Mouse (Mus musculus) bone marrow macrophage, adult 2 months (primary cell): Measurements from ENCODE around the gene Slc29a1.

Experiments
- CTCF ChIP-seq: IDR thresholded peaks from 2 replicates; pipeline ENCODE4 v1.5.1; 2012; ENCODE audit warnings: low read depth, mild to moderate bottlenecking, low read length, moderate library complexity
- POLR2A ChIP-seq: IDR thresholded peaks from 2 replicates; pipeline ENCODE4 v1.6.1; 2012; ENCODE audit warnings: mild to moderate bottlenecking, low read depth, low read length, borderline replicate concordance

DNA sequence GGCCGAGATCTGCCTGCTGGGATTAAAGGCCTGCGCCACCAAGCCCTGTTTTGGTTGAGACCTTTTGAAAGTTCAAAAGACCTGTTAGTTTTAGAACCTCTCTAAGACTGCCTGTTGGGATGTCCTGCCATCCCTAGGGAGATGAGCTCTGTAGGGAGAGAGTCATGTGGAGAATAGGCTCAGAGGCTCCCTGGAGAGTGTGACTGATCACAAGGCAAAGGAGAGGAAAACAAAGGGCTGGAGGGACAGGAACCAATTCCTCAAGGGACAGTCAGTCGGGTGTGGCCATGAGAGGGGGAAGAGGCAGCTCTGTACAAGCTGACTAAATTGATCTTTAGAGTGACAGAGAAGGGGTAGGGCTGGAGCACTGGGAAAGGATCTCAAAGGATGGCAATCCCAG, 28.8 kb upstream of the Slc29a1 start:
- TF ChIP-seq CTCF (no peak), POLR2A (no peak)
